Mouse (Mus musculus) midbrain, postnatal 0 days (tissue): ENCODE measurements around the gene Myo9b. TPM values are rescaled to one million over a fixed set of nuclear protein-coding genes. Genes with fewer than 3 reads are reported as not detected.
"Not testable (repeated sequence)": the region's sequence is repeated elsewhere in the genome, so short reads cannot be mapped to it uniquely, and the experiment has no call there.

Experiments
- ATAC-seq: fragments of 200-750 bp; cut with Nextera tagmentation; 2 replicates; pipeline ENCODE4 v1.8.0; 2017; ENCODE audit warnings: moderate number of reproducible peaks, mild to moderate bottlenecking, moderate TSS enrichment, moderate library complexity; ENCODE audit not compliant: low FRiP score
- DNase-seq: peaks from one replicate; pipeline ENCODE4 v3.0.0-alpha.2; 2015; ENCODE audit warnings: low spot score
- H3K27ac ChIP-seq: fragments of 300-500 bp; sonication (generic); 2 replicates; pipeline ENCODE4 v1.5.1; 2014; ENCODE audit warnings: low read depth, mild to moderate bottlenecking, low read length, mixed read lengths
- H3K27me3 ChIP-seq: fragments of 300-500 bp; sonication (generic); 2 replicates; pipeline ENCODE4 v1.6.1; 2014; ENCODE audit warnings: low read length, control low read depth, mixed read lengths; ENCODE audit not compliant: insufficient read depth
- H3K36me3 ChIP-seq: fragments of 300-500 bp; sonication (generic); 2 replicates; pipeline ENCODE4 v1.6.1; 2014; ENCODE audit warnings: low read length, control low read depth, mixed read lengths; ENCODE audit not compliant: insufficient read depth
- H3K4me1 ChIP-seq: fragments of 300-500 bp; sonication (generic); 2 replicates; pipeline ENCODE4 v1.6.1; 2014; ENCODE audit warnings: mild to moderate bottlenecking, control low read depth, antibody characterized with exemption, low read length, mixed read lengths; ENCODE audit not compliant: insufficient read depth
- H3K4me2 ChIP-seq: fragments of 300-500 bp; sonication (generic); 2 replicates; pipeline ENCODE4 v1.6.1; 2014; ENCODE audit warnings: low read depth, mild to moderate bottlenecking, low read length, mixed read lengths; ENCODE audit not compliant: poor library complexity, severe bottlenecking
- H3K4me3 ChIP-seq: fragments of 300-500 bp; sonication (generic); 2 replicates; pipeline ENCODE4 v1.5.1; 2014; ENCODE audit warnings: low read depth, mild to moderate bottlenecking, low read length, moderate library complexity
- H3K9ac ChIP-seq: fragments of 300-500 bp; sonication (generic); replicated peaks from 2 replicates; pipeline ENCODE4 v1.6.1; 2014; ENCODE audit warnings: mild to moderate bottlenecking, low read length, moderate library complexity, mixed read lengths; ENCODE audit not compliant: poor library complexity, severe bottlenecking
- H3K9me3 ChIP-seq: fragments of 300-500 bp; sonication (generic); 2 replicates; pipeline ENCODE4 v1.6.1; 2016; ENCODE audit warnings: low read length, control low read depth
- CTCF ChIP-seq: IDR thresholded peaks from 2 replicates; pipeline ENCODE4 v1.5.1; 2016; ENCODE audit warnings: antibody characterized with exemption, mild to moderate bottlenecking
- WGBS: fragments of 180-500 bp; shearing (Covaris S2); extraction: QIAGEN DNeasy Blood & Tissue Kit; methylation state at CpG from one replicate; pipeline ENCODE4 v1.1.7; 2014; 5-methylcytosine and 5-hydroxymethylcytosine counted together
- polyA plus RNA-seq: library from polyadenylated mRNA; unstranded; fragments of >200 nt; fragmentation: Nextera tagmentation; extraction: Ambion mirVana; gene quantifications from 2 replicates; pipeline ENCODE4 v1.2.1, GENCODE M21; 2015
- total RNA-seq: library from RNA; depleted of rRNA; stranded (reverse); fragments of >200 nt; gene quantifications from 2 replicates; pipeline ENCODE4 v1.2.3, GENCODE M21; 2014

Gene Myo9b
- total and polyA plus RNA-seq, 2 experiments from 2014 or later, result 7.6 to 32.3 TPM

DNA sequence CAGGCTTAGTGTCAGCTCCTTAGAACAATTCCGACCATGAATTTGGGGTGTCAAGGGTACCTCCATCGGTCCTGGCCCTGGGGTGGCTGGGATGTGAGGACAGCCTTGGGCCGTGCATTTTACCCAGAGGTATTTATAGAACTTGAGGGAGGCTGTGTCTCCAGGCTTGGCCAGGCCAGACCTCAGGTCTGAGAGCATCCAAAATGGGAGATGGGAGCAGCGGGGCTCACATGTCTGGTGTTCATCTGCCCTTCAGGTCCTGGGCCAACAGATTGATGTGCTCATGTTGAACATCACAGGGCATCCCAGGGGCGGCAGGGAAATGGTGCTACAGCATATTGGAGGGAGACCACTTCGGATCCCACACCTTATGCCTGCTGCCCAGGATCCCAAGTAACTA lies 18.8 kb downstream of the Myo9b start:
- H3K27me3 ChIP-seq, result no peaks in the 10 kb centered on the region
- no peaks in the 10 kb centered on the region for H3K9me3 ChIP-seq
- H3K27ac ChIP-seq, result no peak overlapping the region
- peaks cover 14% of the 10 kb centered on the region for H3K36me3 ChIP-seq
- H3K4me1 ChIP-seq, result no peaks in the 10 kb centered on the region
- no peak overlapping the region for H3K9ac ChIP-seq
- no peak for ATAC-seq
- 96% methylated on average over 6 of the region's 6 CpGs for WGBS
- DNase-seq, result no peak
- H3K4me3 ChIP-seq, result no peak overlapping the region
- TF ChIP-seq CTCF, result no peak
- no peak overlapping the region for H3K4me2 ChIP-seq

DNA sequence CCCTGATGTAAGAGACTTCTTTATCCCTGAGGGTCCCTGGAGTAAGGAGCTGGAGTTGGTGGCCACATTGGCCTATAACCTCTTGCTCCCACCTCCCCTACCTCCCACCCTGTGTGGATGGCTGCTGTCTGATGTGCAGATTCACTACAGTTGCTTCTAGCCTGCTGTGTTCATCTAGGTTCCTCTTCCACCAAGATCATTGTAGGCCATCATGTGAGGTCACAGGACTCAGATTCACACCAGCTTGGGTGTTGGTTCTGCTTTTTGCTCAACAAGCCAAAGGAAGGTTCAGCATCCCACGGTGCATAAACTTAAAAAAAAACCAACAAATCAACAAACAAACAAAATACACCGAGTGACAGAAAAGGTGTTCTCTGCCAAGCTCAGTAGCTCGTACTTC lies 21.4 kb downstream of the Myo9b start:
- H3K4me2 ChIP-seq, H3K9ac ChIP-seq, H3K4me3 ChIP-seq, H3K9me3 ChIP-seq, ATAC-seq, H3K27ac ChIP-seq, H3K27me3 ChIP-seq, DNase-seq, H3K4me1 ChIP-seq: not testable (repeated sequence)
- H3K36me3 ChIP-seq, result peaks cover 22% of the 10 kb centered on the region
- 99% methylated on average over 3 of the region's 3 CpGs for WGBS

- H3K9ac ChIP-seq, result no peak overlapping the region
- no peaks in the 10 kb centered on the region for H3K9me3 ChIP-seq
- H3K4me1 ChIP-seq, result no peaks in the 10 kb centered on the region
- no peak for TF ChIP-seq CTCF
- no peak overlapping the region for H3K4me2 ChIP-seq
- H3K4me3 ChIP-seq, result no peak overlapping the region
- H3K27ac ChIP-seq, result no peak overlapping the region
- ATAC-seq (no peak), DNase-seq (no peak)
- H3K36me3 ChIP-seq, result peaks cover 11% of the 10 kb centered on the region
- H3K27me3 ChIP-seq, result no peaks in the 10 kb centered on the region
- WGBS, result 94% methylated on average over 2 of the region's 2 CpGs
Measured at GRCm38 (mm10) chr8:71296188-71296621, 23.7 kb downstream of the Myo9b start.

DNA sequence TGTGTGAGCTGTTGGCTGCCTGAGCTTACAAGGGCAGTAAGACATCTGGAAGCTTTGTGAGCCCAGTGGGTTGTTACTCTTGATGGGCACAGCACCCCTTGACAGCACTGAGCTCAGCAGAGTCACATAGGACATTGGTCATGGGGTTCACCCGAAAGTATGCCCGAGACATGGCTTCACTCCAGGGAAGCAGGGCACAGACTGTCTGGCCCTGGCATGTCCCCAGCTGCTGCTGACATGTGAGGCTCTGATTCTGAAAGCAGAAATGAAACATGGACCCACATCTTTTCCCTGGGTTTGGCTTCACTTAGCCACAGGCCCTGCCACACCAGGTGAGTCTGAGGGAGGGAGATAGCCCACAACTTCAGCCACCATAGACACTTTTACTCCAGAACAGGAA lies 24.3 kb downstream of the Myo9b start:
- H3K27ac ChIP-seq, result no peak overlapping the region
- H3K4me2 ChIP-seq, result no peak overlapping the region
- ATAC-seq (no peak), DNase-seq (no peak)
- H3K4me1 ChIP-seq, result no peaks in the 10 kb centered on the region
- peaks cover 10% of the 10 kb centered on the region for H3K36me3 ChIP-seq
- no peaks in the 10 kb centered on the region for H3K9me3 ChIP-seq
- TF ChIP-seq CTCF, result no peak
- WGBS, result 100% methylated on average over 2 of the region's 2 CpGs
- no peak overlapping the region for H3K4me3 ChIP-seq
- no peak overlapping the region for H3K9ac ChIP-seq
- H3K27me3 ChIP-seq, result no peaks in the 10 kb centered on the region

DNA sequence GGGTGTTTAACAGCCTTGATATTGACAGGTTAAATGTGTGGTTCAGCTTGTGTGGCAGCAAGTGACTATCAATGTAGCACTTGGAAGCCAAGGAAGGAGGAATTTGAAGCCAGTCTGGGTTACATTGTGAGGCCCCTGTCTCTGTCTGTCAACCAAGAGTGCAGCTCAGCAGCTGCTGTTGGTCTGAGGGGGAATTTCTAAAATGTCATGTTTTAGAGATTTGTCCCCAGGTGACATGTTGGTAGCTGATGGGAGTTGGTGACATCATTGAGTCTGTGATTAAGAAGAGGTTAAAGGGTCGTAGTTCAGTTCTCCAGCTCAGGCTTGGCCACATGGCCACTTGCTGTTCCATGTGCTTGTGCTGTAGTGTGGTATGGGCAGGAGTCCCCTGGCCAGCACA lies 24.9 kb downstream of the Myo9b start:
- Histone ChIP-seq H3K9me3 (no peaks in the 10 kb centered on the region), H3K9ac (no peak overlapping the region), H3K36me3 (peaks cover 10% of the 10 kb centered on the region), H3K4me3 (no peak overlapping the region), H3K27me3 (no peaks in the 10 kb centered on the region), H3K4me1 (no peaks in the 10 kb centered on the region), H3K4me2 (no peak overlapping the region), H3K27ac (no peak overlapping the region)
- DNase-seq (no peak), ATAC-seq (no peak)
- 86% methylated on average over 1 of the region's 1 CpGs for WGBS
- TF ChIP-seq CTCF, result no peak

DNA sequence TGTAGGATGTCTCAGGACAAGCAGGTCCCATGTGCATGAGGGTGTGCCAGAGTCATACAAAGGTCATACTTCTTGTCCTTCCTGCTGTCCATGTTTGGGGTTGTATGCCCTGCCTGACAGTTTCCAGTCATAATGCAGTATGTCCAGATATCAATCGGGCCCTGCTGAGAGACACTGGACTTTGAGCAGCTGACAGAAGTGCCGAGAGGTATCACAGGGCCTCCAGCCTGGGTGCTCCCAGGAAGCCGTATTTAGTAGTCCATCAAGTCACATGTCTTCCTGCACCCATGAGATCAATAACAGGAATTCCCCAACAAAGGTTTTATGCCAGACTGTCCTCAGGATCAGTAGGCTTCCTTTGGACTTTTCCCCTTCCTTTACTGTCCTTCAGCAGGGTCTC lies 27.2 kb downstream of the Myo9b start:
- H3K9ac ChIP-seq, result no peak overlapping the region
- no peak overlapping the region for H3K4me2 ChIP-seq
- H3K36me3 ChIP-seq, result peaks cover 10% of the 10 kb centered on the region
- H3K27me3 ChIP-seq, result no peaks in the 10 kb centered on the region
- no peak overlapping the region for H3K4me3 ChIP-seq
- no peak for TF ChIP-seq CTCF
- no peaks in the 10 kb centered on the region for H3K4me1 ChIP-seq
- ATAC-seq (no peak), DNase-seq (no peak)
- H3K9me3 ChIP-seq, result no peaks in the 10 kb centered on the region
- H3K27ac ChIP-seq, result no peak overlapping the region
- WGBS, result 97% methylated on average over 3 of the region's 3 CpGs

DNA sequence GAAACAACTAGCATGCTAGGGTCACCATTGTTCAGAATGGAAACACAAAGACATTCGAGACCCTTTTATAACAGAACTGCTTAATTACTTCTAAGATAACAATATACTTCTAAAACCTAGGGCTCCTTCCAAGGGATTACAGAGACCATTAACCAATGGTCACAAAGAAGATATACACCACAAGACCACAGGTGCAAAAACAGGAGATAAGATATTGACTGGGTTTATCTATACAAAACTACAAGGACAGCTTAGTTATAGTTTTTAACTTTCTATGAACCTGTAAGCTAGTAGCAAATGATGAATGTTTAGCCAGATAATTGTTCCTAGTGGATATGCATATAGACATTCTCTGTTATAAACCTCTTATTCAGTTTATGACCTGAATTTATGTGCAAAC lies 30.3 kb downstream of the Myo9b start:
- no peaks in the 10 kb centered on the region for H3K27me3 ChIP-seq
- 95% methylated on average over 1 of the region's 1 CpGs for WGBS
- ATAC-seq, result no peak
- no peaks in the 10 kb centered on the region for H3K36me3 ChIP-seq
- no peak overlapping the region for H3K9ac ChIP-seq
- no peaks in the 10 kb centered on the region for H3K4me1 ChIP-seq
- no peak for TF ChIP-seq CTCF
- H3K4me3 ChIP-seq, result no peak overlapping the region
- no peak for DNase-seq
- no peaks in the 10 kb centered on the region for H3K9me3 ChIP-seq
- no peak overlapping the region for H3K27ac ChIP-seq
- no peak overlapping the region for H3K4me2 ChIP-seq
